Mouse (Mus musculus): ENCODE data around the gene Pgm5. TPM values are rescaled to one million over a fixed set of nuclear protein-coding genes. Genes with fewer than 3 reads are reported as not detected.

Pgm5 gene
- polyA plus RNA-seq, 1 experiment = 21.8 TPM

DNA sequence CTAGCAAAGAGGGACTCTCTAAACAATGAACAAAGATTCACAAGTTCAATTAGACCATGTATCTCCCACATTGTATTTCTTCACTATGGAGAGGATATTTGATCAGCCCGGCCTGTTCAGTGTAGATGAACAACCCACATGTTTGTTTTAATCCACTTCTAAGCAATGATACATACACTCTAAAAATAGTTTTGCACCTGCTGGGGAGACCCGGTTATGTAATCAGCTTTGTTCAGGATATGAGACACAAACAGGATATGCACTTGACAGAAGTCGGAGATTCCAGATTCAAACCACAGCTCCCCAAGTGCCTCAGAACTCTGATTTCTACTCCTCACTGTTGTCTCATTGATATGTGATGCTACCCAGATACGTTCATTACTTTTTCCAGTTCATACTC, 37.1 kb downstream of the Pgm5 start:
- TF ChIP-seq CTCF (IDR thresholded peaks at IDR 0.05; ENCODE audit: insufficient read depth, low read length) = no peak
- TF ChIP-seq POLR2A (IDR thresholded peaks at IDR 0.05; ENCODE audit: borderline replicate concordance, extremely low read depth, low read depth, low read length) = no peak
- 33% methylated on average over 4 of the region's 4 CpGs for WGBS
- no peak overlapping the region for H3K4me3 ChIP-seq (replicated peaks; ENCODE audit: extremely low read depth, low read depth, low read length)
- H3K4me1 ChIP-seq (ENCODE audit: control insufficient read depth, insufficient read depth, low read length) = no peaks in the 10 kb centered on the region
- DNase-seq = no peak

GRCm38 (mm10) chr19:24815661-24816221, 45.9 kb downstream of the Pgm5 start:
- Histone ChIP-seq H3K4me3 (replicated peaks; ENCODE audit: extremely low read depth, low read depth, low read length) (no peak overlapping the region), H3K4me1 (ENCODE audit: control insufficient read depth, insufficient read depth, low read length) (no peaks in the 10 kb centered on the region)
- TF ChIP-seq CTCF (IDR thresholded peaks at IDR 0.05; ENCODE audit: insufficient read depth, low read length) (no peak), POLR2A (IDR thresholded peaks at IDR 0.05; ENCODE audit: borderline replicate concordance, extremely low read depth, low read depth, low read length) (no peak)
- 83% methylated on average over 12 of the region's 12 CpGs for WGBS
- DNase-seq = no peak

GRCm38 (mm10) chr19:24812861-24813293, 48.8 kb downstream of the Pgm5 start:
- TF ChIP-seq CTCF (IDR thresholded peaks at IDR 0.05; ENCODE audit: insufficient read depth, low read length) = no peak
- TF ChIP-seq POLR2A (IDR thresholded peaks at IDR 0.05; ENCODE audit: borderline replicate concordance, extremely low read depth, low read depth, low read length) = no peak
- 81% methylated on average over 8 of the region's 8 CpGs for WGBS
- no peak for DNase-seq
- H3K4me1 ChIP-seq (ENCODE audit: control insufficient read depth, insufficient read depth, low read length) = no peaks in the 10 kb centered on the region
- no peak overlapping the region for H3K4me3 ChIP-seq (replicated peaks; ENCODE audit: extremely low read depth, low read depth, low read length)

- H3K4me1 ChIP-seq (ENCODE audit: control insufficient read depth, insufficient read depth, low read length) = no peaks in the 10 kb centered on the region
- WGBS = 83% methylated on average over 7 of the region's 7 CpGs
- H3K4me3 ChIP-seq (replicated peaks; ENCODE audit: extremely low read depth, low read depth, low read length) = no peak overlapping the region
- DNase-seq = no peak
- TF ChIP-seq CTCF (IDR thresholded peaks at IDR 0.05; ENCODE audit: insufficient read depth, low read length) (no peak), POLR2A (IDR thresholded peaks at IDR 0.05; ENCODE audit: borderline replicate concordance, extremely low read depth, low read depth, low read length) (no peak)
Measured at GRCm38 (mm10) chr19:24812106-24812810, 49.4 kb downstream of the Pgm5 start.

- WGBS = 70% methylated on average over 10 of the region's 10 CpGs
Measured at GRCm38 (mm10) chr19:24811451-24811850, 50.2 kb downstream of the Pgm5 start.

DNA sequence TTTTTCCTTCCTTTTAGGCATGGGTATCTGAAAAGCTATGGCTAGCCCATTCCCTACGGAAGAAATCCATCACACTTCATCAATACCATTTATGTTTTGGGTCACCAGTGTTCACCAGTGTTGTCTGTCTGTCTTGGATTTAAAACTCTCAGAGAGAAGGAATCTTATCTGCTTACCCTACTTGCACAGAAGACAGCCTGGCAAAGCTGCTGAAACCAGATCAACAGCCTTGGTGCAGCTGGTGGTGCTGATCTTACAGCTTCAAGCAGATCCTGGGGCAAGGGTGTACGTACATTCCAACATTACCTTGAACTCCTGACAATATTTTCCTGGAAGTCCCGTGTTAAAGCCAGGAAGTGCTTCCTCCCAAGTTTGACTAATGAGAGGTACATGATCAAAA, 55.6 kb downstream of the Pgm5 start:
- no peak overlapping the region for H3K4me3 ChIP-seq (replicated peaks; ENCODE audit: extremely low read depth, low read depth, low read length)
- 67% methylated on average over 3 of the region's 3 CpGs for WGBS
- no peak for DNase-seq
- no peak for TF ChIP-seq POLR2A (IDR thresholded peaks at IDR 0.05; ENCODE audit: borderline replicate concordance, extremely low read depth, low read depth, low read length)
- TF ChIP-seq CTCF (IDR thresholded peaks at IDR 0.05; ENCODE audit: insufficient read depth, low read length) = no peak
- H3K4me1 ChIP-seq (ENCODE audit: control insufficient read depth, insufficient read depth, low read length) = no peaks in the 10 kb centered on the region

More at GRCm38 (mm10) chr19:24811451-24811850, 50.2 kb downstream of the Pgm5 start:
- H3K4me1 ChIP-seq (ENCODE audit: control insufficient read depth, insufficient read depth, low read length) = no peaks in the 10 kb centered on the region
- no peak for DNase-seq
- TF ChIP-seq CTCF (IDR thresholded peaks at IDR 0.05; ENCODE audit: insufficient read depth, low read length) (no peak), POLR2A (IDR thresholded peaks at IDR 0.05; ENCODE audit: borderline replicate concordance, extremely low read depth, low read depth, low read length) (no peak)
- H3K4me3 ChIP-seq (replicated peaks; ENCODE audit: extremely low read depth, low read depth, low read length) = no peak overlapping the region

GRCm38 (mm10) chr19:24797606-24798005, 64.0 kb downstream of the Pgm5 start:
- 25% methylated on average over 9 of the region's 9 CpGs for WGBS
- Histone ChIP-seq H3K4me1 (ENCODE audit: control insufficient read depth, insufficient read depth, low read length) (no peaks in the 10 kb centered on the region), H3K4me3 (replicated peaks; ENCODE audit: extremely low read depth, low read depth, low read length) (no peak overlapping the region)
- no peak for TF ChIP-seq POLR2A (IDR thresholded peaks at IDR 0.05; ENCODE audit: borderline replicate concordance, extremely low read depth, low read depth, low read length)
- no peak for TF ChIP-seq CTCF (IDR thresholded peaks at IDR 0.05; ENCODE audit: insufficient read depth, low read length)
- DNase-seq = no peak

DNA sequence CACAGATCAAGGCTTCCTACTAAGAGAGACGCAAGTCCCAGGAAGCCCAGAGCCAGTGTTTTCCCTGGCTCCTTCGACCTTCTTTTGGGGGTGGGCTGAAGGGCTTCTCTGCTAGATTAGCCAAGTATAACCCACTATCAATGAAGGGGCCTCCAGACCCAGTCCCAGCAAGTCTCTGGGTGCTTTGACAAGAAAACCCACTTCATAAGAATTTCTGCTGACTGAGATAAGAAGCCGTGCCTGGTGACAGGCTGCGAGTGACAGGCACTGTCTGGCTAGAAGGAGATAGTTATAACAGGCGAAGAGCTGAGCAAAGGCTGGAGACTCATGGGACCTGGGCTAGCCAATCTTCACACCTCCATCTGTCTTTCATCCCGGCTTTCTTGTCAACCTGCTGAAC, 67.3 kb downstream of the Pgm5 start:
- TF ChIP-seq CTCF (IDR thresholded peaks at IDR 0.05; ENCODE audit: insufficient read depth, low read length) (no peak), POLR2A (IDR thresholded peaks at IDR 0.05; ENCODE audit: borderline replicate concordance, extremely low read depth, low read depth, low read length) (no peak)
- DNase-seq = no peak
- whole genome bisulfite sequencing = 61% methylated on average over 6 of the region's 6 CpGs
- Histone ChIP-seq H3K4me3 (replicated peaks; ENCODE audit: extremely low read depth, low read depth, low read length) (no peak overlapping the region), H3K4me1 (ENCODE audit: control insufficient read depth, insufficient read depth, low read length) (no peaks in the 10 kb centered on the region)

DNA sequence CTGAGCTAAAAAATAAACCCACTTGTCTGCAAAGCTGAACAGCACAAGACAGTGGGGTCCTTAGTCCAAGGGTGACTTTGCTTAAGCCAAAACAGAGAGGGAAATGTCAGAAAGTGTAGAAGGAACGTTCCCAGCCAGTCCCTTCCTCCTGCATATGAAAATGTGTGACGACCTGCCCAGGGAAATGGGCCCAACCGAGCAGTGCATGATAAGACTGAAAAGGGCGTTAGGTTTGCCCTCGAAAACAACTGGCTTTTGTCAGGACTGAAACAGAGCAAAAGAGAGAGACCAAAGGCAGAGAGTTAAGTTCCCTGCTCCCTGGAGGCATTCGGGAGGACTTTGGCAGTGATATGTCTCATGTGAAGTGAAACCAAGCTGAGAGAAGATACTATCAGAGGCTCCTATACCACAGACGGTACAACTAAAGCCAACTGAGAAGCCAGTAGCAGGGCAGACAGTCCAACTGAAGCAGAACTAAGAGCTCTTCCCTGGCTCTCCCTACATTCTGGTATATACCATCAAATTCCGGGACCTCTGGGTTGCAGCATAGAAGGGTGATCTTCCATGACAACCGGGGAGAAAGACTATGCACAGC, 68.0 kb downstream of the Pgm5 start:
- H3K4me3 ChIP-seq (replicated peaks; ENCODE audit: extremely low read depth, low read depth, low read length) = no peak overlapping the region
- H3K4me1 ChIP-seq (ENCODE audit: control insufficient read depth, insufficient read depth, low read length) = no peaks in the 10 kb centered on the region
- no peak for TF ChIP-seq POLR2A (IDR thresholded peaks at IDR 0.05; ENCODE audit: borderline replicate concordance, extremely low read depth, low read depth, low read length)
- no peak for TF ChIP-seq CTCF (IDR thresholded peaks at IDR 0.05; ENCODE audit: insufficient read depth, low read length)
- DNase-seq = no peak
- WGBS = 74% methylated on average over 9 of the region's 9 CpGs

- H3K4me3 ChIP-seq (replicated peaks; ENCODE audit: extremely low read depth, low read depth, low read length) = no peak overlapping the region
- 61% methylated on average over 5 of the region's 5 CpGs for WGBS
- H3K4me1 ChIP-seq (ENCODE audit: control insufficient read depth, insufficient read depth, low read length) = no peaks in the 10 kb centered on the region
- no peak for TF ChIP-seq CTCF (IDR thresholded peaks at IDR 0.05; ENCODE audit: insufficient read depth, low read length)
- TF ChIP-seq POLR2A (IDR thresholded peaks at IDR 0.05; ENCODE audit: borderline replicate concordance, extremely low read depth, low read depth, low read length) = no peak
- DNase-seq = no peak
Measured at GRCm38 (mm10) chr19:24792876-24793275, 68.8 kb downstream of the Pgm5 start.

Data from lung, adult 2 months (tissue).